Mouse (Mus musculus) urinary bladder, postnatal 36 days (tissue): ENCODE data around the gene Atp1a1.

Source experiments
- DNase-seq, 2 experiments: peaks; one replicate each; pipeline ENCODE4 v3.0.0; 2022; ENCODE audit warnings: low spot score in 2 of 2, mixed read lengths in 1 of 2

Gene Atp1a1

DNA sequence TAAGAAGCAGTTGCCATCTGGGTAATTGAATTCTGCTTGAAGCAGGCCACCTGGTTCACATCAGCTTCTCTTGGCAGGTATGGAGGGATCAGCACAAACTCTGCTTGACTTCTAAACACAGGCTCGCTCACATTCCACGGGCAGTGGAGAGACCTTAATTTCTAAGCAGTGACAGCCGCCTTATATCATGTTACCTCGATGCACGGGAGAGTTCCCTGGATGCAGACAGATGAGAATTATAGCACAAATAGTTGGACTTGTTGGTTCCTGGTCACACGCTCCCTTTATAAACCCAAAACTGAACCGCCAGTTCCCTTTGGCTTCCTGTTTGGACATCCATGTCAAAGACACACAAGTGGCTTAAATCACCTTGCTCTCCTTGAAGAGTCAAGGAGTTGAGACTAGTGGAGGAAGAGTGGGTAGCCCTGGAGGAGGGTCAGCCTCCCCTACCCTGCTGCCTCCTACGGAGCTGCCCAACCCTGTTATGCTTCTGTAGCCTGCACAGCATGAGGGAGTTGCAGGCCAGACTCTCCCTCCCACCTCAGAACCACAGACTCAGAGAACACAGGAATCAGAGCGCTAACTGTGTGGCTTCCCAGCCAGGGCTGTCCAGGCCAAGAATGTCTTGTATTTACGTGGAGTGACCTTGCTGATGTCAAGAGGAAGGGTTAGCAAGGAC, 7.5 kb upstream of the Atp1a1 start:
- DNase-seq = no peak

DNA sequence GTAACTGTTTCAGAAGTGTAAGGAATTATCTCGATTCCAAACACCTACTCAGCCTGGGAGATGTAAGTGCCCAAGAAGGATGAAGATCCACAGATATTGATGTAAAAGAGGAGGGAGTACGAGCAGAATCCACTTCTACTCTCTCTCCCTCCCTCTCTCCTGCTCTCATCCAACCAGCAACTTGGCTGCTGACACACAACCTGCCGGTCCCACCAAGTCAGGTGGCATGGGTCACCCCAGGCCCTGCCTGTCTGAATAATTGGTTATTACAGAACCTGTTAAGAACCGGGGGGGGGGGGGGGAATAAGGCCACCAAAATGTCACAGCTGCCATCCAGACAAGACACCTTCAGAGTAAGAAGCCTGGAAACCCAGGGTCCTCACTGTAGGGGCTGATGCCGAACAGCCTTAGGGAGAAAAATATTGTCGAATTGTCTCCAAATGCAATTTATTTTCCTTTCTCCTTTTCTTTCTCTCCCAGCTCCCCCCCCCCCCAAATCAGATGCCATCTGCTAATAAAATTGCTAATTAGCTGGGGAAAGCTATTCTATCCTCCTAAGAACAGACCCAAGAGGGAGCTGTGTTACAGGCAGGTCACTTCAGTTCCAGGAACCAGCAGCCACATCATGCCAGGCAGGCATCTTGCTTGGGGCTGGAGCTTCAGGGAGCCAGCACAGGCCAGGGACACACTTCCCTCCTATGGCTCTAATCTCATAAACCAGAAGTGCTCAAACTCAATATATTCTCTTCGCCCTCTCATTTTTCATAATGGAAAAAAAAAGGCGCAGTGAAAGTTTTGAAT, 6.7 kb upstream of the Atp1a1 start:
- no peak for DNase-seq

DNA sequence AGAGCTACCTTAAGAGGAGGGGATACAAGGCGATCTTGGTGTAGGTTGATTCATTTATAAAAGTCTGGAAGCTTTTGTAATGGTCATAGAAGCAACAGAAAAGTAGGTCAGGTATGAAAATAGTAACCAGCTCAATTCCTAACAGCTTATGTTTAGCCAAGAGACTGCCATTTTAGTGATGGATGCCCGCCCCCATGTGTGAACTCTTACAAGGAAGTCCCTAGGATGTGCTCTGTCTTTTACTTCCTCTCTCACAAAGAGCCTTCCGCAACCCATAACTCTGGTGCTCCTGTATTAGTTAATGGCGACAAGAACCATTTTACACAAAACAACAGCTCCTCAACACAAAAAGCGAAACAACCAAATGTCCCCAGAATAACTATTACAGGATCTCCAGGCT, 4.8 kb upstream of the Atp1a1 start:
- DNase-seq = no peak

DNA sequence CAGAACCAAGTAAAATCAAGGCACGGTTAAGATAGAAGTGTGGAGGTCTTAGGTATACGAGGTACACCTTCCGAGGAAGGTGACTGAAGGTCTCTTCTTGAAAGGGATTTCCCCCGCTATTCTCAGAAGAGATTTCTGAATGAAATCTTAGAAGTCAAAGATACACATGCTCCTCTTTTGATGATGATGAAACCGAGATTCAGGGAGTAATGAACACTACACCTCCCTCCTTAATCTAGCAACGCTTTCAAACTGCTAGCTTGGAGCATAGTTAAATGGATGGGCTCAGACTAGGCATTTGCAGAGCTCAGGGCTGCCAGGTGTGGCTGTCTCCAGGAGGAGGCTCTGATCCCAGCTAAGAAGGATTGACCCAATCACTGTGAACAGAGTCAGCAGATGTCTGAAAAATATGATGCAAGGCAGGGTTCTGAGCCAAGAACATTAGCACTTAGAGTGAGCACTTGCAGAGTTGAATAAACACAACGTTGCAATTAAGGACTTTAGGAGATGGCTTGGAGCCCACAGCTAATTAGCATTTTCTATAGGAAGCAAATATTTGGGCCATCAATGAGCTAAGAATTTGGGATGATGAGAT, 2.5 kb upstream of the Atp1a1 start:
- no peak for DNase-seq

DNA sequence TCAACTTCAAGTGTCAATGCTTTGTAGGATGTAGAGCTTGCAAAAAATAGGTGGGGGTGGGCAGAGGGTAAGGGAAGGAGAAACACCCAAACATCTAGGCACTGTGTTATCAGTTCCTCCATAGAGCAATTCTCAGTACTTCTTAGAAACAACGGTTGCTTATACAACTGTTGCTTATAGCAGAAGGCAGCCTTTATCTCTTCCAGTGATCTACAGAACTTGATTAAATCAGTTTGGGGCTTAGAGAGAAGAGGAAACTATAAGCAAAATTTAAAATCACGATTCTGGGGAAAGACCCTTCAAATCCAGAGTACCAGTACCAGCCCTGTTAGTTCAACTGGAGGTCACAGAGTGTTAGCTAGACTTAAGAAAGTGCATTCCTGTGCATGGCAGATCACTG, 1.2 kb upstream of the Atp1a1 start:
- DNase-seq = no peak

DNA sequence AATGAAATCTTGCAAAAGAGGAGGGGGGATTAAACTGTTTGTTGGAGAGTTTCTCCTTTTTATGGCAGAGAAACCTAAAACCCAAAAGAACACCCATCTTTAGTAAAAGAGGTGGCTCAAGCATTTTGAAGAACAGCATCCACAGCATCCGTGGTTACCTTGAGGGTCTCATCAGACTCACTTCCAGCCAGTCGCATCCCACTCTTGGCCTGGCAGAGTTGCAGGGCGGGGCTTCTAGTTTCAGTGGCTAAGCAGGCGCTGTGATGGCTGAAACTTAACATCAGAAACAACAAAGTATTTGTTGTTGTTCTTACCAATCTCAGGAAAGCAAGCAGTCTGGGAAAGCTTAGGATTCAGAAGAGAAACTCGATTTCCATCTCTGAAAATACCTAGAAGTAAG, 807 bp upstream of the Atp1a1 start:
- DNase-seq = no peak

DNA sequence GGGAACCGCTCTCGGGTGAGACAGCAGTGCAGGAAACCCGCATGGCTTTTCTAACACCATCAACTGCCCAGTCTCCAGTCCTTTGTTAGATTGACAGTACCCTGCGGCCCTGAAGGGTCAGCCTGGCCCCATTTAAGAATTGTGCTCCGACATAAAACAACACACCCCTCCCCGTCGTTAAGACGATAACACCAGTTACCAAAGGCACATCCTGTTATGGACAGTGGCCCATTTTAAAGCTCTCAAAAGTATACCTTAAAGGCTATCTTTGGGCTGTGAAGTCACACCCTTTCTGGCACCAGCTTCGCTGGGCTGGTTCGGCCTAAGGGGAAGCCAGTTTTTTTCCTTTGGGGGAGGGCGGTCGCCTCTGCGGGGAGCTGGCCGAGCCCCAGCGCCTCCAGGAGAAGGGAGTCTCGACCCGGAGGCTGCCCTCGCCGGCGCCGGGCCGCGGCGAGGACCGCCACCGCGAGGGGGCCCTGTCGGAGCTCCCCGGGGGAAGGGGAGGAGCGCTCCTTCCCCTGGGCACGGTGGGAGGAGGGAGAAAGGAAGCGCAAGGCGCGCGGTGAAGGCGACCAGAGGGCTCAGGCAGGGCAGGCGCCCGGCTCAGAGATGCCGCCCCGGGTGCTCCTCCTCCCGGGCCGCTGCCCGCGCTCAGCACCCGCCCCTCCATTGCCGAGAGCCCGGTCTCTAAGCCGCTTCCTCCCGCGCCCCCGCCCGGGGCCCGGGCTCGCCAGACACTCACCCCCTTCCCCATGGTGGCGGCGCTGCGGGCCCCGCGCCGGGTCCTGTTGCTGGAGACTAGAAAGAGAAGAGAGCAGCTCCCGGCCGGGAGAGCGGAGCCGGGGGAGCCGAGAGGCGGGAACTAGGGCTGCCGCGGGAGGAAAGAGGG, 579 bp downstream of the Atp1a1 start:
- peak; percentile 68 to 79 for DNase-seq

DNA sequence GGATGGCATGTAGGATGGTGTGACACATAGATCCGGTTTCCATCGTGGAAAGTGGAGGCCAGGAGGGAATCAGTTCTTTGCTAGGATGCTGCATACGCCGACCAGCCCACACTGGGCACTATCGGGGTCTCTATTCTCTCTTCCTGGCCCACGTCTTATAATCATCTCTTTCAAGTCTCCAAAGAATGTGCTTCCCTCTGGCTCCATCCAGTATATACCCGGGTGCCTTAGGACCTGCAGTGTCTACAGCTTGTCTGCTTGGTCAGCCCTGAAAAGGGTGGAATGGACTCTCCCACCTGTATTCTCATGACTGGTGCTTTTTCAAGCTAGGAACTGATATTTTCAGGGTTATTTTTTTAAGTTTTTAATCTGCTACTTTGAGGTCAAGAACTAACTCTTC, 1.3 kb downstream of the Atp1a1 start:
- no peak for DNase-seq

DNA sequence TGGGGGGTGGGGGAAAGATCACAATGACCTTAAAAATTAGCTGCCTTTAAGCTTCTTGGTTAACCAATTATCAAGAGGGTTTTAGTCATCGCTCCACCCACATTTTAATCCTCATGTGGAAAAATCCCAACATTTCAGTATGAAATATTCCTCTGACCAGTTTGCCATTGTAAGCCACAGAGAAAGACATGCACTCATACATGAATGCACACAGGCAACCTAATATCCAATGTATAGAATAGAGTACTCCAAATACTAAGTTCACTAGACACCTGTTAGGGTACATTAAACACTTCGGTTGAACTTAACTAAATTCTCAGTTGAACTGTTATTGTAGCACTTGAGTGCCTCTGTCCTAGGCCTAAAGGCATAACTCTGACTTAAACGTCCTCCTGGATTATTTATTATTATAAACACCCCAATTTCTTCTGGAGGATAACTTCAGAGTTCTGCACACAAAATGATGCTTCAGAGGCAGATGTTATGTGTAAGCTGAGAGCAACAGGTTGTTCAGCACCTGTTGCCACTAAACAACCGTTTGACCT, 1.9 kb downstream of the Atp1a1 start:
- DNase-seq = no peak

DNA sequence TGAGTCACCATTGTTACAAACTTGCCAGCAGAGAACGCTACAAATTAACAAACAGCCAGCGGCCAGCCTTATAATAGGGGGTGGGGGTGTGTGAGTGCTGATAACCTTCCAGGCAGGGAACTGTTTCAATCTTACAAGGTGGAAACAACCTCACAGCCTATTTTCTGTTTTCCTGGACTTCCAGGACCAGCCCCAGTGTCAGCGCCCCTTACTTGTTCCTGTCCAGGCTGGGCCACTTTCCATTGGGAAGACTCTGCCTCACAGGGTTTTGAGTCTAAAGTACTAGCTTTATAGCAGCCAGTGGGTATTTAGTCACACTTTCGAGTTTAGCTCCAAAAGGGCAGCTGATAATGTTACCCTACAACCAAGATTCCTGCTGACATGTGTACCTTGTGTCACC, 2.8 kb downstream of the Atp1a1 start:
- no peak for DNase-seq

DNA sequence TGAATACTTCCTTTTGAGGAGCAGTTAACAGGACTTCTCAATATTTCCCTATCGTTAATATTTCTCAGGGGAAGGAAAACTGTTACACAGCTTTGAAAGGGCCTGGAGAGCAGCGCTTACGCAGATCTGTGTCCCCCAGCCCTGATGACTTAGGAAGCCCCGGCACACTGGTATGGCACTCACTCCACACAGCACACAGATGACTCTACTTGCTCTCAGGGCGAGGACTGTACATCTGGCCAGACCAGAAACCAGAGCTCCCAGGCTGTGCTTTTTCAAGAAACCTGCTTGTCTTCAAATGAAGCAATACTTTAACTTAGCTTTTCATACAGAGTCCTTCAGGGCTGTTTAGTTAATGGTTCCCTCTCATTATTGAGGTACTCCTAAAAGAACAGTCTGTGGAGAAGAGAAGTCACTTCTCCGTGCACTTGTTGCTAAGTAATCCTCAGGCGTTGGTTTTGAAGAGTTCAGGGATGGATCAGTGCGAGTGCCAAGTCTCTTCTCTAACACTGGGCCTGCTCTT, 3.4 kb downstream of the Atp1a1 start:
- DNase-seq = no peak

DNA sequence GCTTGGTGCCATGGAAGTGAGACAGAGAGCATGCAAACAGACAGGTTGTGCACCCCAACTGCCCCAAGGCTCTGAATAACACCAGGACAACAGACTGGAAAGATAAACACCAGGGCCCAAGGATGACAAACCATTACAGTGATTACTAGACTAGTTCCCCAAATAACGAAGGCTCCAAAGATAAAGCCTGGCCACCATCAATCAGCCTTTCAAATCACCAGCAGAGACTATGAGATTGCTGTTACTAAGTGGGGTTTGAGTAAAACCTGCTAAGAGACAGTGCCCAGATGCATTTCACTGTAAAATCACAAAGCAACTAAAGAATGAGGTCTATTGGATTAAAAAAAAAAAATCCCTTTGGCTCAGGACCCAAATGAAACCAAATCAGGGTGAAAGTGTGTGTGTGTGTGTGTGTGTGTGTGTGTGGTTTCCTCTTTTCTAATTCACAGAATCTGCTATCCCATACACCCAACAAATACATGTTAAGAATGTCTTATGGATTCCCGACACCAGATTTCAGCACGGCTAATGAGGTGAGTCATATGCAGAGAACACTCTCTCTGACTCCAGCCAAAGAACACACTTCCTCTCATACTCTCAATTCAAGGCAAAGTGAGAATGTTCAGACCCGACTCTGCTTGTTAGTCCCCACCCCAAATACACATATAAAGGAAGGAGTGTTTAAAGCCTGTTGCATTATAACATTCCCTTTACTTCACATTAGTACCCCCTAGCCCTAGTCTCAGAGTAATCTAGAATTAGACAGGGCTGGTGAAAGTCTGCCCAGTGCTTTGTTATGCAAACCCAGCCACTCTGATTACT, 4.4 kb downstream of the Atp1a1 start:
- no peak for DNase-seq

DNA sequence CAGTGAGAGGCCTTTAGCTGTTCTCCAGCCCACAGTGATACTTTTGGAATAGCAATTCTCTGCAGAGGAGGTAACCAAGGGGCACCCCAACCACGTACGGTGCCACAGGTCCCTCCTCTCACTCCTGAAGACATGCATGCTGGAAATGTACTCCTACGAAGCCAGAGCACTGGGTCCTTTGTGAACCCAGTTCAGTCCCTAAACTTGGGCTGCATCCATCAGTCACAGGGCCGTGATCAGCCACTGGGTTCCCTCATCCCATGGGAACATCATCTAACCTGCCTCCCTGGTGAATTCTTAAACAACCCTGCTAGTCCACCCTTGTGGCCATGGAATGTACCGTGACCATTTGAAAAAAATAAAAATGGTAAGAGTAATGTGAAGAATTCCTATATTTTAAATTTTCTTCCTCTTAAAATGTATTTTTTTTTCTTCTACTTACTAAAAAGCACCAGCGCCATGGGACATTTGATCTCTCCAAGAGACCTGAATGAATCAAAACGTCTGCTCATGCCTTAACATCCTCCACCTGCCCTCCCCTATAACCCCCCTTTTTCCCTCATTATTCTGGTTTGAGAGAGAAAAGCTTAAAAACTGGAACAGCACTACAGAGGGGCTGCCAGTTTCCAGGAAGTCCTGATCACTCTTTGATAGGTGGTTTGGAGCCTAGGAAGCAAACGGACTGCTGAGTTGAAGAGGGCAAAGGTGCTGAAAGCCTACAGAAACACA, 5.1 kb downstream of the Atp1a1 start:
- DNase-seq = no peak

DNA sequence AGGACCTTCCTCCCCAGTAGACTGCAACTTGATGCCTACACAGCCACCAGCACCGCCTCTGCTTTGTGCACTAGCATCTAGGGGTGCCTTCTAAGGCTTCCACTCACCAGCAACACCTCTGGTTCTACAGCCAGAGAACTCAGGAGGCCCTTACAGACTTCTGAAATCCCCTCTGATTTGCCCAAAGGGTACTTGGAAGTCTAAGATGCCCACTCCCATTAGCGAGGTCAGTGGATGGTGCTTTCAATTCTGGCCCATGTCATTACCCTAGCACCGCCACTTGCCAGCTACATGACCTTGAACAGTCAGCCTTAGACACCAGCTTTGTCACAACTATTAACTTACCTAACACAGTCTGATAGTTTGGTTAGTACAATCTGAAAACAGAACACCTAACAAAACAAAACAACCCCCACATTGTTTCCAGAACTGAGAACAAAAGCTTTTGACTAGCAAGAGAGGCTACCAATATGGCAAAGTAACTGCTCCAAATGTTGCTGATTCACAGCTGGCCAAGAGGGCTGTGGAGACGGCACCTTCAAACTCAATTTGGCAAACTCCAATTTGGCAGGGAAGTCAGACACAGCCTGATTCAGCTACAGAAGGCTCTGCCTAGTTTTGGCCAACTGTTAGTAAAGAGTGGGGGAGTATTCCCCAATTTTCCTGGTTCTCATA, 6.1 kb downstream of the Atp1a1 start:
- no peak for DNase-seq

DNA sequence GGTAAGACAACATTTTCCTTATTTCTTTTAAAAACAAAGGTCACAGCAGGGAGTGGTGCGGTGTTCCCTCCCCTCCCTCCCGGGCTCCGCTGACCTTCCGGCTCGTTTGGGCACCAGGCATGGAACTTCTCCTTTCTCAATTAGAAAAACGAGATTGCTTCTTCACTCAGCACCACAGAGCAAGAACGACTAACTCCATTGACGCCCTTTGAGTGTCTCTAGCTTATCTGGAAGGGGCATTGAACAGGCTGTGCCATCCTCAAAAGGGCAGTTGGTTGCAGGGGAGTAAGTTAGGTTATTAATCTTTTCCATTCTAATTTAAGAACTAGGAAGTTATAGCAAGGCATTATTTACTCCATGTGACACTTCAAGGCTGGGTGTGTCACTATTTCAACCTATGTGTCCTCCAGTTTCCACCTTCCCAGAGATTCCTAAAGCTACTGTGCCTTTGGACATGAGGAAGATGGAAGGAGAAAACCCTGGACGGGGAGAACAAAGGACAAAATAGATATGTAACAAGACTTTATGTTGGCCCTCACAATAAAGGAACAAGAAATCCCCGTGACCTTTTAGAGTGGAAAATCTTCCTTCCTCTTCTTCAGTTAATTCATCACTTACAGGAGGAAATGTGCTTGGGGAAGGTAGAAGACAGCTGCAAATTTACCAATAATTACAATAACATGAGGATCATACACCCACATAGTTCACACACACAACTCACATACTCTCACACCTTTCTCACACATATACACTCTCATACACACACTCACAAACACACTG, 7.0 kb downstream of the Atp1a1 start:
- DNase-seq = no peak

DNA sequence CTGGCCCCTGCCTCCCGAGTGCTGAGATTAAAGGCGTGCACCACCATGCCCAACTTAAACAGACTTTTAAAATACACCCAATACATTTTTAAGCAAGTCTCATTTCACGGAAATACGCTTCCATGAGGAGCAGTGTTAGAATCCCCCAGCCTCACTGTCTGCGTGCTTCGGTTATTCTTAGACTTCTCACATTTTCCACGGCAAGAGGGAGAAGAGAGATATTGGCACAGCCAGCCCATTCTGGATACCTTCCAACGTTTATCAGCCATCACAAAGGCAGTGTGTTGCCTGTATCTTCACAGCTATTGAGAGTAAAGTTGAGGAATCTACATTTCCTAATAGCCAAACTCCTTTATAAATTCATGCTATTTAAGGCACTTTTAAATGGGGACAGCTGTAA, 7.8 kb downstream of the Atp1a1 start:
- DNase-seq = no peak

DNA sequence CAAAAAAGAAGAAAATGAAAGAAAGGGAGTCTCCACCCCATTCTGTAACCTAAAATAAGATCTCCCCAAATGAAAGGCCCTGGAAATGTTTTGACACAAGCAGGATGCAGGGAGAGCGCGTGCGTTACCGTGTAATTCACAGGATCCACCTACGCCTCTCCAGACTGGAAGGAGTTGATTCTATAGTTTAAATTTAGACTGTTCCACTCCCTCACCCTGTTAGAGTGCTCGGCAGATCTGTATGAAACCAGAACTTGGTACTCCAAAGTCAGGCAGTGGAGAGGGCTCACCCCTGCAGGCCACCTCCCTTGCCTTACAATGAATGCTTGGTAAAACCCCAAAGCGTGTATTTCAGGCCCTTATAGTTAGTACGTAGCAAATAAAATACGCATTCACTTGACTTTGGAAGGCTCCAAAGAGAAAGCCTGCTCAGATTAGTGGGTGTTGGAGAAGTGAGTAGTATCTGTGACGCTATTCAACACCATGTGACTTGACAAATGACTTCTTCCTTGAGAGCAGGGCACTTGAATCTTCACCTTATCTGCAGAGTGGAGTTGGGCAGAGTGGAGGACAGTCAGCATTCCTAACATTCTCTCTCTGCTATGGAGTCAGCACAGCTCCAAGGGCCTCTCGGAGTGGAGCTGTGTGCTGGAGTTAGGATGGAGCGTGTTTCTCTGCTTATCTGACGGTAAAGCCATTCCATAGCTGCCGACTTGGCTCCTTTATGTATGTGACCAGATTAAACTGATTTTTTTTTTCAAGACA, 8.4 kb downstream of the Atp1a1 start:
- no peak for DNase-seq

DNA sequence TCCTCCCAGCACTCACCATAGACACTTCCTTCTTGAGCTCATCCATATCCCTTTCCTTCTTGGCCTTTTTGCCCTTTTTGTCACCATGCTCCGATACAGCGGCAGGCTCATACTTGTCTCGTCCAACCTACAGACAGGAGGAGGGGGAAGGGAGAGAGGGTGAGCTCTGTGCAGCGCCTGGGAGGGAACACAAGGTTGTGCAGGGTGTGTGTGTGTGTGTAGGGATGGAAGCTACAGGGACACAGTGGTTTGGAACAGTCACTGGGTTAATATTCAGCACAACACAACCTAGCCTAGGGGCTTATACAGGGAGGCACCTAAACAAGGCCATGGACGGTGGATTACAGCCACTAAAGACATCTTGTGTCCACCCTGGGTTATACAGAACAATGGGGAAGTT, 9.5 kb downstream of the Atp1a1 start:
- no peak for DNase-seq
